Mouse (Mus musculus) G1E (cell line): ENCODE measurements around the gene Zdhhc12.

Experiments
- CTCF ChIP-seq: IDR thresholded peaks from 2 replicates; pipeline ENCODE4 v1.5.1; 2012; ENCODE audit warnings: low read depth, low read length, inconsistent platforms, mixed read lengths
- GATA1 ChIP-seq: IDR thresholded peaks from 2 replicates; pipeline ENCODE4 v1.6.1; 2012; ENCODE audit warnings: borderline replicate concordance, low read length, inconsistent platforms, mixed read lengths
- GATA2 ChIP-seq: IDR thresholded peaks from 2 replicates; pipeline ENCODE4 v1.6.1; 2012; ENCODE audit warnings: low read depth, low read length, inconsistent platforms, borderline replicate concordance
- POLR2AphosphoS5 ChIP-seq: IDR thresholded peaks from 2 replicates; pipeline ENCODE4 v1.6.1; 2012; ENCODE audit warnings: low read depth, low read length, inconsistent platforms; ENCODE audit not compliant: insufficient replicate concordance
- TAL1 ChIP-seq: conservative IDR thresholded peaks from 2 replicates; pipeline ENCODE4 v1.6.1; 2012; ENCODE audit warnings: low read depth, low read length, inconsistent platforms, mixed read lengths

DNA sequence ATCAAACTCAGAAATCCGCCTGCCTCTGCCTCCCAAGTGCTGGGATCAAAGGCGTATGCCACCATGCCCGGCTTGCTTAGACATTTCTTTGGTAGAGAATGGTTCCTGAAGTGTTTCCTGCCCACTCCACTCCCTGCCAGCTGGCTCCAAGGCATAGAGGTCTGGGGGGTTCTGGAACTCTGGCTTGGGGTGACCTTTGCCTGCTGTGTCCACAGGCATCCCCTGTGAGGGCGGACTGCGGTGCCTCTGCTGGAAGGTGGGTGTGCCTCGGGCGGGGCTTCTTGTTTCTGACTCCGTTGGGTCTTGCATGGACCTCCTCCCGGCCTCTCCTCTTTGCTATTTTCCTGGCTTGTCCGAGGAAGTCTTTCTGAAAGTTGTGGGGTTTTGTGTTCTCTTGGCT is 43.0 kb upstream of the Zdhhc12 start:
- TF ChIP-seq CTCF (no peak), POLR2AphosphoS5 (no peak), GATA1 (no peak), GATA2 (no peak), TAL1 (no peak)
